Mouse (Mus musculus) ES-Bruce4 (cell line): ENCODE measurements around the gene Akap17b. TPM values are rescaled to one million over a fixed set of nuclear protein-coding genes. Genes with fewer than 3 reads are reported as not detected.

Experiments used
- H3K27ac ChIP-seq: 2 replicates; pipeline ENCODE4 v1.5.1; 2012; ENCODE audit warnings: low read length, inconsistent platforms; ENCODE audit not compliant: insufficient read depth
- H3K27me3 ChIP-seq: 2 replicates; pipeline ENCODE4 v1.6.1; 2012; ENCODE audit warnings: mild to moderate bottlenecking, low read length, inconsistent platforms; ENCODE audit not compliant: control insufficient read depth, poor library complexity, insufficient read depth, severe bottlenecking
- H3K36me3 ChIP-seq: 2 replicates; pipeline ENCODE4 v1.6.1; 2012; ENCODE audit warnings: inconsistent platforms, mild to moderate bottlenecking, low read length, moderate library complexity; ENCODE audit not compliant: control insufficient read depth, poor library complexity, insufficient read depth, severe bottlenecking
- H3K4me1 ChIP-seq: one replicate; pipeline ENCODE4 v1.8.1; 2011; ENCODE audit warnings: low read length; ENCODE audit not compliant: control insufficient read depth, insufficient read depth
- H3K4me3 ChIP-seq: 2 replicates; pipeline ENCODE4 v1.5.1; 2011; ENCODE audit warnings: low read depth, mild to moderate bottlenecking, low read length
- H3K9ac ChIP-seq: 2 replicates; pipeline ENCODE4 v1.6.1; 2012; ENCODE audit warnings: low read depth, mild to moderate bottlenecking, inconsistent platforms; ENCODE audit not compliant: poor library complexity, severe bottlenecking
- H3K9me3 ChIP-seq: replicated peaks from 2 replicates; pipeline ENCODE4 v1.6.1; 2012; ENCODE audit warnings: mild to moderate bottlenecking, low read length, inconsistent platforms; ENCODE audit not compliant: control insufficient read depth, poor library complexity, insufficient read depth, severe bottlenecking
- CTCF ChIP-seq: IDR thresholded peaks from one replicate; pipeline ENCODE4 v1.8.1; 2011; ENCODE audit warnings: low read depth, low read length
- EP300 ChIP-seq: IDR thresholded peaks from 2 replicates; pipeline ENCODE4 v1.6.1; 2011; ENCODE audit warnings: low read depth, low read length; ENCODE audit not compliant: insufficient read depth
- POLR2A ChIP-seq: IDR thresholded peaks from one replicate; pipeline ENCODE4 v1.8.1; 2011; ENCODE audit warnings: low read length; ENCODE audit not compliant: insufficient read depth
- polyA plus RNA-seq: library from polyadenylated mRNA; stranded (reverse); fragments of >200 nt; gene quantifications from 2 replicates; pipeline ENCODE4 v1.2.4, GENCODE M21; 2011; ENCODE audit warnings: low read depth; ENCODE audit not compliant: missing spikeins, insufficient read depth, insufficient read length

Gene Akap17b
- polyA plus RNA-seq, 1 experiment: 8.5 TPM

- TF ChIP-seq POLR2A (no peak), CTCF (no peak), EP300 (no peak)
- H3K36me3 ChIP-seq: no peaks in the 10 kb centered on the region
- no peak overlapping the region for H3K4me3 ChIP-seq
- no peaks in the 10 kb centered on the region for H3K4me1 ChIP-seq
- H3K27ac ChIP-seq: no peak overlapping the region
- no peak overlapping the region for H3K9ac ChIP-seq
- H3K9me3 ChIP-seq: no peaks in the 10 kb centered on the region
- no peaks in the 10 kb centered on the region for H3K27me3 ChIP-seq
These were observed 14.4 kb downstream of the Akap17b start for GRCm38 (mm10) chrX:36630771-36631170.

DNA sequence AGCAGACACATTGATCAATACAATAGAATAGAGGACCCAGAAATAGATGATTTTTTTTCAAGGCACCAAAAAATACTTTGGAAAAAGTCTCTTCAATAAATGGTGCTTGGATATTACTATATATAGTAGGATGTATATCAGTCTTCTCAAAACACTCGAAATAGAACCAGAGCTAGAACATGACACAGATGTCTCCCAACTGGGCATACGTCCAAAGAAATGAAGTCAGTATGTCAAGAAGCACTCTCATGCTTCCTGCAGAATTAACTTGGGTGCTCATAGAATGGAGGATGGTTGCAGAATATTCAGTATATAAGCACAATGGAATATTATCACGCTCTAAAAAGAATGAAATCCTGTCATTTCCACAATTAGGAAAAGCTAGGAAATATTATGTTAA is 17.1 kb downstream of the Akap17b start:
- Histone ChIP-seq H3K4me3 (no peak overlapping the region), H3K9ac (no peak overlapping the region)
- TF ChIP-seq POLR2A: no peak
- TF ChIP-seq CTCF: no peak
- no peak for TF ChIP-seq EP300

GRCm38 (mm10) chrX:36609117-36609516 is 36.1 kb downstream of the Akap17b start:
- H3K9me3 ChIP-seq: no peaks in the 10 kb centered on the region
- no peak overlapping the region for H3K27ac ChIP-seq
- no peak overlapping the region for H3K4me3 ChIP-seq
- H3K4me1 ChIP-seq: no peaks in the 10 kb centered on the region
- H3K9ac ChIP-seq: no peak overlapping the region
- TF ChIP-seq POLR2A (no peak), CTCF (no peak), EP300 (no peak)
- H3K36me3 ChIP-seq: peaks cover 2% of the 10 kb centered on the region
- H3K27me3 ChIP-seq: no peaks in the 10 kb centered on the region

More for the DNA sequence above, 17.1 kb downstream of the Akap17b start:
- Histone ChIP-seq H3K27ac (no peak overlapping the region), H3K4me1 (no peaks in the 10 kb centered on the region), H3K36me3 (no peaks in the 10 kb centered on the region), H3K27me3 (no peaks in the 10 kb centered on the region), H3K9me3 (no peaks in the 10 kb centered on the region)

DNA sequence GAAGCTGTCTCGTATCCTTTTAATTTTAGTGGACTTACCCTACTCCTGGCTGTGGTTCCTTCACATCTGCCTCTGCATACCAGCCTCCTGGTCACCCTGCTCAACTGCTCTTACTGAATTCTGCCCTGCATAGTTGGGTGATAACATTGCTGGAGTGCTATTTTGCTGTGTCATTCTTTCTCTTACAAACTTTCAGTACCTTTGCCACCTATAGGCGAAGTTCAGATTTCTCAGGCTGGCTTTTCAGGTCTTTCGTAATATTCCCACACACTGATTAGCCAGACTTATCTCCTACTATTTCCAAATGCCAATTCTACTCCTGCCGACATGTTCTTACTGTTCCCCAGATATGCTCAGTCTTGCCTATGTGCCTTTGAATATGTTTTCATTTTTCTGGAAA is 41.2 kb downstream of the Akap17b start:
- Histone ChIP-seq H3K9ac (no peak overlapping the region), H3K27ac (no peak overlapping the region), H3K27me3 (no peaks in the 10 kb centered on the region), H3K4me3 (no peak overlapping the region), H3K4me1 (no peaks in the 10 kb centered on the region), H3K36me3 (peaks cover 4% of the 10 kb centered on the region), H3K9me3 (no peaks in the 10 kb centered on the region)
- TF ChIP-seq POLR2A (no peak), CTCF (no peak), EP300 (no peak)

DNA sequence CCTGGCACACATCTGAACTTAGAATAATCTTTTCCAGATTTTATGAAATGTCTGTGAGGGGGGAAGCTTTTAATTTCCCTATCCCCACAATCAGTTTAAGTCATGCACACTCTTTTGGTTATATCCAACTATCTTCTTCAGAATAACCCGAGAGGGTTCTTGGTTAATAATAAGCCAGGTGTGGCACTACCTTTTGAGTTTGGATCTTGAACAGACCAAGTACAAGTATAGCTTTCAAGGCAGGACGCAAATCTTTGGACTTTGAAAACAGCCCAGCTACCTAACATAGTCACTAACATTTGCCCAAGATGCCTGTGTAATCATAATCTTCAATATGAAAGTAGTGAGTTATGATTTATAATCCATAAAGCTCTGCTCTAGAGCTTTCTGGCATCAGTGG is 42.3 kb downstream of the Akap17b start:
- no peak for TF ChIP-seq EP300
- TF ChIP-seq CTCF: no peak
- TF ChIP-seq POLR2A: no peak
- no peak overlapping the region for H3K9ac ChIP-seq
- no peak overlapping the region for H3K27ac ChIP-seq
- no peak overlapping the region for H3K4me3 ChIP-seq
- H3K9me3 ChIP-seq: no peaks in the 10 kb centered on the region
- no peaks in the 10 kb centered on the region for H3K4me1 ChIP-seq
- H3K36me3 ChIP-seq: peaks cover 4% of the 10 kb centered on the region
- H3K27me3 ChIP-seq: no peaks in the 10 kb centered on the region

DNA sequence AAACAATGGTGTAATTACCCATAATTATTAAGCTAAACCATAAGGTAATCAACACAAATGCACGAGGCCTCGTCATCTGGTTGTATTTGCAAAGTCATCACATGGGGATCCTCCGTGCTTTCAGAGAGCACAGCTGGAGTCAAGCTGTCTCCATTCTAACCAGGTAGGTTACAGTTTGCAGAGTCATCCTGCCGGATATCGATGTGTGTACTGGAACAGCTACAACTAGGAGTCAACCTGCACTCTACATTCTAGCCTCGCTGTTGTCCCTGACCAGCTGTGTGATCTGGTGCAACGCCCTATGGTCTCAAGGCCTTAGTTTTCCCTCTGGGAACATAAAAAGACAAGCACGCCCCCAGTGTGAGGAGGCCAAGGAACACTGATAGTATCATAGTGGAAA is 45.1 kb downstream of the Akap17b start:
- Histone ChIP-seq H3K36me3 (peaks cover 4% of the 10 kb centered on the region), H3K4me3 (no peak overlapping the region; the same call in 1 of the 2 replicates), H3K27ac (no peak overlapping the region), H3K9me3 (no peaks in the 10 kb centered on the region), H3K27me3 (no peaks in the 10 kb centered on the region), H3K9ac (no peak overlapping the region), H3K4me1 (no peaks in the 10 kb centered on the region)
- TF ChIP-seq POLR2A (no peak), CTCF (no peak), EP300 (no peak)
